Mouse (Mus musculus) hindbrain, embryonic 10.5 days (tissue): Measurements from ENCODE around the gene AL731706.1. TPM values are rescaled to one million over a fixed set of nuclear protein-coding genes. Genes with fewer than 3 reads are reported as not detected.

Experiments
- polyA plus RNA-seq: library from polyadenylated mRNA; unstranded; fragments of >200 nt; fragmentation: Nextera tagmentation; extraction: Ambion mirVana; gene quantifications from 2 replicates; pipeline ENCODE4 v1.2.1, GENCODE M21; 2016

Gene AL731706.1
- polyA plus RNA-seq, 1 experiment from 2014 or later, result 25.7 TPM

Other genes with a start within 250 kb of the AL731706.1 start
- 27.8 and 39.4 TPM in 2 replicates for gene Snap25, start 177.9 kb downstream of the AL731706.1 start, polyA plus RNA-seq
- gene AL731706.2, start 5.7 kb downstream of the AL731706.1 start, polyA plus RNA-seq, result 33.0 and 45.8 TPM in 2 replicates
- gene Slx4ip, start 171 bp downstream of the AL731706.1 start, polyA plus RNA-seq, result 9.2 and 9.9 TPM in 2 replicates
- gene Mkks, start within 50 bp of the AL731706.1 start, polyA plus RNA-seq, result 13.2 and 16.7 TPM in 2 replicates
- 21.2 and 30.5 TPM in 2 replicates for gene Jag1, start 225.3 kb upstream of the AL731706.1 start, polyA plus RNA-seq